Mouse (Mus musculus) limb, embryonic 14.5 days (tissue): Measurements from ENCODE around the gene Zmynd8. TPM values are rescaled to one million over a fixed set of nuclear protein-coding genes. Genes with fewer than 3 reads are reported as not detected.

ENCODE experiments used
- ATAC-seq: fragments of 200-750 bp; cut with Nextera tagmentation; 2 replicates; pipeline ENCODE4 v1.8.0; 2017; ENCODE audit warnings: low read depth, moderate number of reproducible peaks, moderate TSS enrichment; ENCODE audit not compliant: low FRiP score
- DNase-seq: peaks from one replicate; pipeline ENCODE4 v3.0.0-alpha.2; 2015; ENCODE audit warnings: low spot score
- H3K27ac ChIP-seq: fragments of 300-500 bp; sonication (generic); replicated peaks from 2 replicates; pipeline ENCODE4 v1.5.1; 2014; ENCODE audit warnings: low read depth, mild to moderate bottlenecking, low read length, moderate library complexity, mixed read lengths
- H3K27me3 ChIP-seq: fragments of 300-500 bp; sonication (generic); 2 replicates; pipeline ENCODE4 v1.6.1; 2014; ENCODE audit warnings: low read length, mixed read lengths; ENCODE audit not compliant: control insufficient read depth, insufficient read depth
- H3K36me3 ChIP-seq: fragments of 300-500 bp; sonication (generic); 2 replicates; pipeline ENCODE4 v1.6.1; 2014; ENCODE audit warnings: mild to moderate bottlenecking, low read length, moderate library complexity, mixed read lengths; ENCODE audit not compliant: control insufficient read depth, insufficient read depth
- H3K4me1 ChIP-seq: fragments of 300-500 bp; sonication (generic); 2 replicates; pipeline ENCODE4 v1.6.1; 2014; ENCODE audit warnings: antibody characterized with exemption, low read length, mixed read lengths; ENCODE audit not compliant: control insufficient read depth, insufficient read depth
- H3K4me2 ChIP-seq: fragments of 300-500 bp; sonication (generic); replicated peaks from 2 replicates; pipeline ENCODE4 v1.6.1; 2014; ENCODE audit warnings: low read depth, mild to moderate bottlenecking, low read length, moderate library complexity; ENCODE audit not compliant: severe bottlenecking
- H3K4me3 ChIP-seq: fragments of 300-500 bp; sonication (generic); replicated peaks from 2 replicates; pipeline ENCODE4 v1.5.1; 2014; ENCODE audit warnings: low read length
- H3K9ac ChIP-seq: fragments of 300-500 bp; sonication (generic); 2 replicates; pipeline ENCODE4 v1.6.1; 2014; ENCODE audit warnings: mild to moderate bottlenecking, low read depth, low read length, moderate library complexity; ENCODE audit not compliant: severe bottlenecking
- H3K9me3 ChIP-seq: fragments of 300-500 bp; sonication (generic); 2 replicates; pipeline ENCODE4 v1.6.1; 2016; ENCODE audit warnings: low read length; ENCODE audit not compliant: control insufficient read depth
- POLR2A ChIP-seq: fragments of 200-500 bp; IDR thresholded peaks from 2 replicates; pipeline ENCODE4 v1.8.0; 2012; ENCODE audit warnings: inconsistent platforms, mild to moderate bottlenecking, moderate library complexity, borderline replicate concordance; ENCODE audit not compliant: insufficient read depth, insufficient read length; ENCODE audit errors: extremely low read depth
- WGBS: fragments of 180-500 bp; shearing (Covaris S2); extraction: QIAGEN DNeasy Blood & Tissue Kit; methylation state at CpG from one replicate; pipeline ENCODE4 v1.1.7; 2014; 5-methylcytosine and 5-hydroxymethylcytosine counted together
- polyA plus RNA-seq, 2 experiments: library from polyadenylated mRNA; depleted of rRNA in 1 of 2; stranded (reverse) in 1 of 2; unstranded in 1 of 2; fragments of >200 nt; fragmentation: Nextera tagmentation in 1 of 2; extraction: Ambion mirVana in 1 of 2; gene quantifications; 2 replicates each; pipeline versions ENCODE4 v1.2.1 to v1.2.3; 2012 to 2014

The Zmynd8 gene
- polyA plus RNA-seq, 2 experiments = 30.2 to 49.5 TPM

DNA sequence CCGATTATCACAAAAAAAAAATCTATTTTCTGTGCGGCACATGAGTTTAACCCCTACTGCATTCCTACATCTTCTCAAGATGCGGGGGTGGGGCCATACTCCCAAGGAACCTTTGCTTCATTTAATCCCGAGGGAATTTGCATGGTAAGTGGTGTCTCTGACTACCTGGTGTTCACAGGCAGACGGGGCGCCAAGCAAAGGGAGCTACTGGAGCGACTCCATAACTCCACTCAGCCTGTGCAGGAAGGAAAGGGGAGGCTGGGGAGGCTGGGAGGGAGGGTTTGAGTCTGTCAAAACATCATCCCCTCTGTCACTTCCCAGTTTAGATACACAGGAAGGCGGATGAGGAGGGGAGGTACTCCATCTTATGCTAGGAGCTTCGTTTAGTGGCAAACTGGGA is 66.5 kb downstream of the Zmynd8 start:
- no peak for DNase-seq
- Histone ChIP-seq H3K36me3 (peaks cover 96% of the 10 kb centered on the region), H3K27me3 (no peaks in the 10 kb centered on the region), H3K9me3 (no peaks in the 10 kb centered on the region), H3K27ac (no peak overlapping the region; the same call in 1 of the 2 replicates), H3K9ac (no peak overlapping the region), H3K4me3 (no peak overlapping the region), H3K4me1 (peaks cover 4% of the 10 kb centered on the region; the same call in 1 of the 2 replicates), H3K4me2 (no peak overlapping the region)
- ATAC-seq = no peak
- TF ChIP-seq POLR2A = no peak
- WGBS = 64% methylated on average over 9 of the region's 9 CpGs

DNA sequence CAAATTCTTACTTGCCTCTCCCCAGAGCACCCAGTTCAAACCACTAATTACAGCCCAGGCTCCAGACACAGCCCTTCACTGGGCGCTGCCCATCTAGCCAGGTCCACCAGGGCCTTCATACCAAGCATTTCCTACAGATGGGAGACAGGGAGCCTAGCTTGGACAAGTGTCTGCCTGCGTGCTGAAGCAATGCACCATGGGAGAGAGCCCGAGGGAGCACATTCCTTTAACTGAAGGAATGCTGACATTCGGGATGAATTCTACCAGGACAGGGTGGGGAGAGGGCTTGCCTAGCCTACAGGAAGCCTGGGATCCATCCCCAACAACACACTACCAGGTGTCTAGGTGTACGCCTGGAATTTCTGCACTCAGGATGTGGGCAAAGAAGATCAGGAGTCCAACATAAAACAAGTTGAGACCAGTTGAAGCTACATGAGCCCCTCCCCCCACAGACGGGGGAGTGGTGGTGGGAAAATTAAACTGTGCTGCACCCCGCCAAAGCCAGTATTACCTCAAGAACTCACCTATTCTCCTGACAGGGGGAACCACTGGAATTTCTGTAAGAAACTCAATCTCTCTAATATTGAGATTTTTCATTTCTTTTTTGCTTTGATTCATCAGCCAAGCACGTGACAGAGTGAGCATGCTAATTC is 67.1 kb downstream of the Zmynd8 start:
- no peaks in the 10 kb centered on the region for H3K27me3 ChIP-seq

DNA sequence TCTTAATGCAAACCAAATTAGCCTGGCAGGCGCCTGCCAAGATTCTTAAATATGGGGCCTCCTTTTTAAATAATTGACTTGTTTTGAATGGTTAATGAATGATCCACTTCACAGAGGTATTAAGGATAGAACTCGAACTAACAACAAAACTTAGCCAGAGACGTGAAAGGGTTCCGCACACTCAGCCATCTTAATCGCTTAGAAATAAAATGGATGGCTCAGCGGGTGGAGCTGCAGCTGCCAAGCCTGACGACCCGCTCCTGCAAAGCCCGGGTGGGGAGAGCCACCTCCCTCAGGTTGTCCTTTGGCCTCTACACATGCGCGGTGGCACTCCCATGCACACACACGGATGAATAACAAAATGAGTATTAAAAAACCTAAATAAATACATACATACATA is 70.0 kb downstream of the Zmynd8 start:
- DNase-seq = no peak
- no peak for ATAC-seq
- no peaks in the 10 kb centered on the region for H3K27me3 ChIP-seq
- H3K4me1 ChIP-seq = peaks cover 10% of the 10 kb centered on the region
- H3K36me3 ChIP-seq = peaks cover 97% of the 10 kb centered on the region
- WGBS = 77% methylated on average over 12 of the region's 12 CpGs
- H3K4me3 ChIP-seq = no peak overlapping the region
- H3K4me2 ChIP-seq = no peak overlapping the region
- H3K27ac ChIP-seq = no peak overlapping the region
- H3K9me3 ChIP-seq = no peaks in the 10 kb centered on the region
- H3K9ac ChIP-seq = no peak overlapping the region
- TF ChIP-seq POLR2A = no peak

More for the DNA sequence above, 67.1 kb downstream of the Zmynd8 start:
- Histone ChIP-seq H3K9me3 (no peaks in the 10 kb centered on the region), H3K9ac (no peak overlapping the region), H3K36me3 (peaks cover 96% of the 10 kb centered on the region), H3K4me2 (no peak overlapping the region), H3K4me3 (no peak overlapping the region), H3K27ac (0 out of 2 replicates have a peak overlapping the region, but pooled peaks have one; percentile 38), H3K4me1 (peaks cover 7% of the 10 kb centered on the region; the same call in 1 of the 2 replicates)
- WGBS = 64% methylated on average over 8 of the region's 8 CpGs
- no peak for TF ChIP-seq POLR2A
- DNase-seq (peak; percentile 64), ATAC-seq (peak; percentile 58)

DNA sequence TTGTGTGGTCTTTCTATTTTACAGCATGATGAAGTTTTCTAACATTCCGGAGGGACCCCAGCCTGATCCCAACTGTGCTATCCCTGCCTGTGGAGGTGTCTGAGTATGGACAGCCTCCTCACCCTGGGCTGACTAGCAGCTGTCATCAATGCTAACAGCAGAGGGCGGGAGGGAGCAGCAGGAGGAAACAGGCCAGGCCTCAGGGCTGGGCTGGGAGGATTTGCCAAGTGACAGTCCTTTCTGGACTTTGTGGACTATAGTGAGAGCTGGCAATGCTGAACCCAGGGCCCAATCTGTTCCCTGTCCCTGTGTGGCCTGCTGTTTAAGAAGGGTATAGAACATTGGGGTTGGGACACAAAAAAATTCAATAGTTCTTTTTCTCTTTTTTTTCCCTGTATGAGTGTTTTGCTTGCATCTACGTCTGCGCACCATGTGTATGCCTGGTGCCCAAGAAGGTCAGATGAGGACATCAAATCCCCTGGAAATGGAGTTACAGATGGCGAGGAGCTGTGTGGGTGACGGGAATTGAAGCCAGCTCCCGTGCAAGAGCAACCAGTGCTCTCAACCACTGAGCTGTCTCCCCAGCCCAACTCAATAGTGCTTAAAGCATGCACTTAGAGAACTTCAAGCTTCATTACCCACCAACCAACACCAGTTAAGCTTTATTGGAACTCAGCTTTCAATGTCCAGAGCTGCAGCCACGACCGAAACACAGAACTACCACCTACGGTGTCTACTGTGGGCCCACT is 72.7 kb downstream of the Zmynd8 start:
- Histone ChIP-seq H3K27ac (no peak overlapping the region), H3K27me3 (no peaks in the 10 kb centered on the region), H3K9me3 (no peaks in the 10 kb centered on the region), H3K4me2 (no peak overlapping the region), H3K36me3 (peaks cover 98% of the 10 kb centered on the region), H3K4me1 (peaks cover 7% of the 10 kb centered on the region), H3K9ac (no peak overlapping the region), H3K4me3 (no peak overlapping the region)
- TF ChIP-seq POLR2A = no peak
- ATAC-seq (peak; percentile 59; the same call in 1 of the 2 replicates), DNase-seq (peak; percentile 39)
- 59% methylated on average over 10 of the region's 10 CpGs for WGBS

DNA sequence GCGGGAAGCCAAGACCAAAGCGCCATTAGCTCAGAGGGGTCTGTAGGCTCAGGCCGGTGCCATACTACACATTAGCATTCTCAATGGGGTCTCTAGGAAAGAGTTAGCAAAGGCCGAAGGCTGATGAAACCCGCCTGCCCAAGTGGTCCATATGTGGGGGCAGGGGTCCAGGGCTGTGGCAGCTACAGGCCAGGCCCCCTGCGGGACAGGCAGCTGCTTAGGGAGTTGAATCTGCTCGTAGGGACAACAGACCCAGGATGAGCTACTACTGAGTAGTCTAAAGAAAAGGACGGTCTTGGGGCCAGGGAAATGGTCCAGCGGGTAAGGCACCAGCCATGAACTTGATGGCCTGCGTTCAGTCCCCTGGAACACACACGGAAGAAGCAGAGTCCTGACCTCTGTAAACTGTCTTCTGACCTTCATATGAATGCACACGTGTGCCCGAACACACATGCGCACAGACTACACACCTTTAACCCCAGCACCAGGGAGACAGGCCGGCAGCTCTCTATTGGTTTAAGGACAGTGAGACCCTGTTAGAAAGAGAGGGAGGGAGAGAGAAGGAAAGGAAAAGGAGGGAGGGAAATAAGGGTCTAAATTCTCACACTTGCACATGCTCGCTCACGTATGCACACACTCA is 73.4 kb downstream of the Zmynd8 start:
- Histone ChIP-seq H3K36me3 (peaks cover 98% of the 10 kb centered on the region), H3K4me1 (peaks cover 7% of the 10 kb centered on the region), H3K9me3 (no peaks in the 10 kb centered on the region), H3K9ac (no peak overlapping the region), H3K4me3 (no peak overlapping the region), H3K27me3 (no peaks in the 10 kb centered on the region), H3K27ac (no peak overlapping the region), H3K4me2 (no peak overlapping the region)
- no peak for TF ChIP-seq POLR2A
- 86% methylated on average over 17 of the region's 17 CpGs for WGBS
- DNase-seq (no peak), ATAC-seq (no peak)
